Mouse (Mus musculus) kidney, postnatal 36 days (tissue): ENCODE measurements around the gene Scp2.

Experiments
- DNase-seq, 2 experiments: peaks; one replicate each; pipeline ENCODE4 v3.0.0; 2021 to 2022; ENCODE audit warnings: mixed read lengths in 2 of 2

Gene Scp2

DNA sequence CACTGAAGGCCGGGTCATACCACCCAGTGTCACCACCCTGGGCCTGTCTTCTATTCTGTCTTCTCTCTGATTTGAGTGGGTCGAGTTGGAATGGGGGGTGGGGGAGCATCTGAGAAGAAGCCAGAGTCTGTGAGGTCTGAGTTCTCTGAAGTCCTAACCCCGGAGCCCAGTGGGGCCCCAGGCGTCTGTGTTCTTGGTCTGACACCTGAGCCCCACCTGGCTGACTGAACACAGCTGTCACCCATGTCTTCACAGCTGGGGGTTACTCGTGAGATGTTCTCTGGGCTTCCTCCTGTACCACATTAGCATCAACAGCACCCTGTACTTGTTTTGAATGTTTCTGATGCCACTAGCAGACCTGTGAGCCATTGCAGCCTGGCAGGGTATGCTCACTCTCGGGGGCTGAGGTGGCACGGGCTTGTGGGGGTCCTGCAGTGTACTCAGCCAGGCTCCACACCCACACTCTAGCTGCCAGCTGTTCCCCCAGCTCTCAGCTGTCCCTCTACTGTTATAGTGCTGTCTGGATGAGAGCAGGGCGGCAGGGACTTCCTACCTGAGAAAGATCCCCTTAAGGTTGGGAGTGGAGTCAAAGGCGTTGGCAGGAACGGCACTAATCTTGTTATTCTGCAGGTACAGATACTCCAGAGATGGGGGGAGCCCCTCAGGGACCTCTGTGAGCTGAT, 126.4 kb downstream of the Scp2 start:
- DNase-seq = no peak

GRCm38 (mm10) chr4:108017839-108018238, 127.0 kb downstream of the Scp2 start:
- no peak for DNase-seq

DNA sequence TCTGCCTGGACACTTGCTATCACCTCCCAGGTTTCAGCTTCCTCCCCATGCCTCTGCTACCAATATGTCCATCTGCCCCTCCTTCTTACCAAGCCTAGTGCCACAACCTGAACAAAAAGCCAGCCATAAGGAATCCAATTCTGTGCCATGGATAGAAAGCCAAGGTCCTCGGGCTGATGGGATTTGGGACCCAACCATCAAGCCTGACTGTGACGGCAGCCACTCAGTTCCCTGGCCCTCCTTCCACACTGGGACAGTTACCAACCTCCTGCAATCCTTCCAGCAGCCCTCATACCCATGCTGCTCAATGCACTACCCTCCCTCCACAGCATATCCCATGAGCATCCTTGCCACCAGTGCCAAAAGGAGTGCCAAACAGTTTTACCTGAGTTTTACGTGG, 128.5 kb downstream of the Scp2 start:
- DNase-seq = no peak

- DNase-seq = peak; percentile 67 to 76
Observed at GRCm38 (mm10) chr4:108015067-108015765, 129.6 kb downstream of the Scp2 start.

DNA sequence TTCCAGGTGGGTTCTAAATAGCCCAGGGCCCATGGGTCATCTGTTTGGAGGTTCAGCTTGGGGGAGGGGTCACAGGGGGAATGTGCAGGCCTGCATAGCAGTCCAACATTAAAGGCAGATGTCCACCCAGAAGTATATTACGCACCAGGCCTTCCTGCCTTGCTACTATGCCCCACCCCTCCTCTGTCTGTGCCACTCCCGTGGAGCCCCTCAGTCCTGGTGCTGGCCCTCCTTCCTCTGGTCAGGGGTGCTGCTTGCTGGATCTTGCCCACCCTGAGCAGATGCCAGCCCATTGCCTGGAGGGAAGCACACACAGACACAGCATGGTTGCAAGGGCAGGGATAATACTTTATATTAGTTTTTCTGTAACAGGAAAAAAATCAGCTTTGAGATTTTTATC, 130.3 kb downstream of the Scp2 start:
- DNase-seq = no peak

DNA sequence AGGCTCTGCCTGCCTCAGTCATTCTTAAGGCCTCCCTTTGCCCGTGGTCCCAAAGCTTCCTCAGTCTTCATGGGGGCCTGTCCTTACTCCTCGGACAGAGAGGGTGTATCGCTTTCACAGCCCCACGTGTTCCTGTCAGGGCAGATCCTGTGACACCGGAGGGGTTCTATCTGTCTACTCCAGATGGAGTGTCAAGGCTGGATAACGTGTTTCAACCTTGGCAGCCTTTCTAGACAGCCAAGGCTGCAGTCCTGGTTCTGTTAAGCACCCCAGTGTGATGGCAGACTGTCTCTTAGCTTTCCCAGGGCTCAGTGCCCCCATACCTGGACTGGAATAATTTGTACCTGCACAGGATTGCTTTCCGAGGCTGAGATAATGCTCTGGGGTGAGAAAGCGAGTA, 136.3 kb downstream of the Scp2 start:
- DNase-seq = no peak

GRCm38 (mm10) chr4:108007532-108008103, 137.2 kb downstream of the Scp2 start:
- DNase-seq = no peak

GRCm38 (mm10) chr4:108005328-108005727, 139.5 kb downstream of the Scp2 start:
- no peak for DNase-seq

GRCm38 (mm10) chr4:107999380-107999779, 145.4 kb downstream of the Scp2 start:
- no peak for DNase-seq

- peak; percentile 80 to 90 for DNase-seq
Observed at GRCm38 (mm10) chr4:107998641-107999332, 146.0 kb downstream of the Scp2 start.

- DNase-seq = no peak
Observed at GRCm38 (mm10) chr4:107996418-107996986, 148.3 kb downstream of the Scp2 start.

DNA sequence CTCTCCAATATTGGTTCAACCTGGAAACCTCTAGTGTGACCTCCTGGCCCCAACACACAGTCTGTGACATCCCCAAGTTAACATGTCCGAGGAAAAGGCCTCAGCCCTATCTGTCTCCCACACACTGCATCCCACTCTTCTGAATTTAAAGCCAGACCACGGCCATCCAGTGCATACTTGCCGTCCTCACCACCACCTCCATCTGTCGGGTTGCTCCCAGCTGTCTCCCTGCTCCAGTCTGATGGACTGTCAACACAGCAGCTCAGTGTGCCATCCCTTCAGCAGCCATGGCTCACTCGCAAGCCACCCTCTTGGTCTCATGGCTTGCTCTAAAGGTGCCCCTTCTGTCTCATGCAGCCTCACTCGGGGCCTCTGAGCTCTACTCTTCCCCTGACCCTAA, 149.1 kb downstream of the Scp2 start:
- DNase-seq = no peak

DNA sequence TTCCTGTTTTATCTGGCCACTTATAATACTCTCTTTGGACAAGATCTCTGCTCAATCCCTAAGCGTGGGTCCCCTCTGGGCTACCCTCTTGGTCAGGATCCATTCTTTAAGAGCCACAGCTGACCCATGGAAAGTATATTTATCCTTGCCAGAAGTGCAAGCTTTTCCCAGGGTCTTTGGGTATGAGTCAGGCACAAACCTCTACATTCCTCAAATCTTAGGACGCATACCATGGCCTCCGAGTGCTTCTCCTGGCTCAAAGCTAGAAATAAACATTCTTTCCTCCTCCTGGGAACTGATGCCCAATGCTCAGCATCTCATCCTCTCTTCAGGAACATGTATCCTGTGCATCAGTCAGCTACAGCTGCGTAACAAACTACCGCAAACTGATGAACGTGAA, 149.8 kb downstream of the Scp2 start:
- no peak for DNase-seq
